Mouse (Mus musculus) embryo, embryonic 11.5 days (tissue): Measurements from ENCODE around the gene Msn.

Experiments
- DNase-seq: peaks from one replicate; pipeline ENCODE4 v3.0.0-alpha.2; 2012; ENCODE audit warnings: low read depth, low spot score

Gene Msn

GRCm38 (mm10) chrX:96095509-96096499 lies at the start of gene Msn:
TSS of gene Msn (plus strand) at chrX:96096042.
- DNase-seq, result no peak

GRCm38 (mm10) chrX:96052798-96053197 lies 43.0 kb upstream of the Msn start:
- DNase-seq, result no peak

- no peak for DNase-seq
Observed at GRCm38 (mm10) chrX:96077747-96078146, 18.1 kb upstream of the Msn start.

GRCm38 (mm10) chrX:96086259-96086658 lies 9.6 kb upstream of the Msn start:
- DNase-seq, result no peak

- DNase-seq, result no peak
Observed at GRCm38 (mm10) chrX:96096513-96097210, 820 bp downstream of the Msn start.

GRCm38 (mm10) chrX:96097491-96097970 lies 1.7 kb downstream of the Msn start:
- no peak for DNase-seq

GRCm38 (mm10) chrX:96099003-96099402 lies 3.2 kb downstream of the Msn start:
- DNase-seq, result no peak

- DNase-seq, result no peak
Observed at GRCm38 (mm10) chrX:96107427-96108291, 11.8 kb downstream of the Msn start.

GRCm38 (mm10) chrX:96113106-96113634 lies 17.3 kb downstream of the Msn start:
- DNase-seq, result no peak

- DNase-seq, result no peak
Observed at GRCm38 (mm10) chrX:96115501-96115900, 19.7 kb downstream of the Msn start.

GRCm38 (mm10) chrX:96117366-96117765 lies 21.5 kb downstream of the Msn start:
- DNase-seq, result no peak

GRCm38 (mm10) chrX:96119997-96120396 lies 24.2 kb downstream of the Msn start:
- DNase-seq, result no peak

- no peak for DNase-seq
Observed at GRCm38 (mm10) chrX:96121912-96122311, 26.1 kb downstream of the Msn start.

- no peak for DNase-seq
Observed at GRCm38 (mm10) chrX:96126803-96127202, 31.0 kb downstream of the Msn start.

GRCm38 (mm10) chrX:96130139-96130538 lies 34.3 kb downstream of the Msn start:
- no peak for DNase-seq

GRCm38 (mm10) chrX:96130663-96131062 lies 34.8 kb downstream of the Msn start:
- no peak for DNase-seq

- DNase-seq, result no peak
Observed at GRCm38 (mm10) chrX:96133260-96133659, 37.4 kb downstream of the Msn start.

GRCm38 (mm10) chrX:96134243-96134661 lies 38.4 kb downstream of the Msn start:
- DNase-seq, result no peak

GRCm38 (mm10) chrX:96134840-96135580 lies 39.2 kb downstream of the Msn start:
- DNase-seq, result no peak

- no peak for DNase-seq
Observed at GRCm38 (mm10) chrX:96135581-96135980, 39.7 kb downstream of the Msn start.
